In genomic region chr11:76763741-76764122, GRCm38 (mm10) we compare ENCODE assay signal across 8 mouse cellular contexts. TPM values are rescaled to one million over a fixed set of nuclear protein-coding genes. Genes with fewer than 3 reads are reported as not detected.
DNase-seq lines count a peak whose midpoint lies in the region; ATAC-seq and TF ChIP-seq lines count a peak whose summit lies in the region.

No protein-coding gene starts in this region.

- H3K9ac ChIP-seq in CH12.LX (ENCODE audit: insufficient read depth, low read depth) = peak overlapping the region; percentile 31
- no peak overlapping the region for H3K9ac ChIP-seq in liver, embryonic 16.5 days (ENCODE audit: low read depth, low read length)

- no peak for DNase-seq in gastrocnemius, adult 2 months
- no peak for DNase-seq in gastrocnemius, postnatal 36 days
- DNase-seq in CH12.LX (ENCODE audit: extremely low read depth) = no peak
- no peak for DNase-seq in hindbrain, embryonic 10.5 days (ENCODE audit: low spot score)
- no peak for DNase-seq in thymus, postnatal 0 days (ENCODE audit: low spot score)
- no peak for DNase-seq in embryo, embryonic 10 days (ENCODE audit: low spot score)
- DNase-seq in MN1 (ENCODE audit: low spot score) = no peak

- H3K36me3 ChIP-seq in CH12.LX (replicated peaks in 1 of 2; ENCODE audit: control insufficient read depth in 1 of 2, insufficient read depth in 1 of 2, low read length in 1 of 2) = peaks cover 12 to 22% of the 10 kb centered on the region in 2 experiments
- H3K36me3 ChIP-seq in hindbrain, embryonic 10.5 days = peaks cover 27% of the 10 kb centered on the region
- H3K36me3 ChIP-seq in liver, embryonic 16.5 days (ENCODE audit: control insufficient read depth, insufficient read depth) = peaks cover 9% of the 10 kb centered on the region

- TF ChIP-seq EP300 in CH12.LX (IDR thresholded peaks at IDR 0.05; ENCODE audit: low read length) = no peak

- peak overlapping the region; percentile 95; the same call in 1 of the 2 replicates for H3K27ac ChIP-seq in gastrocnemius, adult 2 months
- H3K27ac ChIP-seq in CH12.LX (ENCODE audit: insufficient read depth, low read depth) = no peak overlapping the region
- peak overlapping the region; percentile 92; the same call in 1 of the 2 replicates for H3K27ac ChIP-seq in hindbrain, embryonic 10.5 days
- no peak overlapping the region; the same call in 1 of the 2 replicates for H3K27ac ChIP-seq in liver, embryonic 16.5 days (ENCODE audit: low read length)

- no peaks in the 10 kb centered on the region for H3K9me3 ChIP-seq in CH12.LX (replicated peaks; ENCODE audit: low read length)
- no peaks in the 10 kb centered on the region for H3K9me3 ChIP-seq in hindbrain, embryonic 10.5 days
- no peaks in the 10 kb centered on the region for H3K9me3 ChIP-seq in liver, embryonic 16.5 days (replicated peaks; ENCODE audit: control insufficient read depth, low read length)

- no peak for TF ChIP-seq CTCF in gastrocnemius, adult 2 months (IDR thresholded peaks at IDR 0.05)
- TF ChIP-seq CTCF in CH12.LX (conservative IDR thresholded peaks at IDR 0.05 in 1 of 2, IDR thresholded peaks at IDR 0.05 in 1 of 2; ENCODE audit: low read depth in 2 of 2, low read length in 2 of 2) = no peak

- ATAC-seq in liver, embryonic 16.5 days (ENCODE audit: low read depth) = 0 out of 2 replicates have a peak, but pooled peaks have one; percentile 2

- intact Hi-C loops in gastrocnemius, adult 2 months (cut with DNase I) = loop anchor here (1.0 kb wide), 1 partner anchor 86 kb away; no protein-coding TSS in a partner anchor
- intact Hi-C loops in gastrocnemius, postnatal 36 days (cut with DNase I) = loop anchor here (2.0 kb wide), 1 partner anchor 87 kb away; no protein-coding TSS in a partner anchor

- H3K27me3 ChIP-seq in CH12.LX (replicated peaks) = no peaks in the 10 kb centered on the region
- no peaks in the 10 kb centered on the region for H3K27me3 ChIP-seq in hindbrain, embryonic 10.5 days (ENCODE audit: insufficient read depth, poor library complexity, severe bottlenecking)
- H3K27me3 ChIP-seq in liver, embryonic 16.5 days (ENCODE audit: control insufficient read depth, insufficient read depth, low read depth, low read length) = no peaks in the 10 kb centered on the region

- peak overlapping the region; percentile 99 for H3K4me3 ChIP-seq in gastrocnemius, adult 2 months
- peak overlapping the region in 2 of 3 experiments; percentile 76 to 85 for H3K4me3 ChIP-seq in CH12.LX (replicated peaks in 1 of 3; ENCODE audit: low read depth in 2 of 3, low read length in 2 of 3, poor library complexity in 1 of 3)
- H3K4me3 ChIP-seq in hindbrain, embryonic 10.5 days = peak overlapping the region; percentile 70
- H3K4me3 ChIP-seq in liver, embryonic 16.5 days (ENCODE audit: low read depth, low read length) = peak overlapping the region; percentile 95

- WGBS in hindbrain, embryonic 10.5 days = 12% methylated on average over 4 of the region's 4 CpGs
- 9% methylated on average over 4 of the region's 4 CpGs for WGBS in liver, embryonic 16.5 days (ENCODE audit: insufficient replicate concordance)

- H3K4me2 ChIP-seq in CH12.LX (ENCODE audit: insufficient read depth, low read depth, poor library complexity, severe bottlenecking) = peak overlapping the region; percentile 67; the same call in 1 of the 2 replicates
- H3K4me2 ChIP-seq in liver, embryonic 16.5 days (ENCODE audit: low read depth, low read length) = peak overlapping the region; percentile 79

- H3K79me2 ChIP-seq in CH12.LX (replicated peaks; ENCODE audit: control insufficient read depth, extremely low read depth, insufficient read depth, poor library complexity, severe bottlenecking) = peaks cover 18% of the 10 kb centered on the region

- TF ChIP-seq RAD21 in CH12.LX (IDR thresholded peaks at IDR 0.05; ENCODE audit: low read depth, low read length) = no peak

- peaks cover 4 to 15% of the 10 kb centered on the region in 2 experiments; a peak in 3 of 4 replicates for H3K4me1 ChIP-seq in CH12.LX (ENCODE audit: control insufficient read depth in 1 of 2, insufficient read depth in 2 of 2)
- H3K4me1 ChIP-seq in hindbrain, embryonic 10.5 days (replicated peaks) = peaks cover 8% of the 10 kb centered on the region
- peaks cover 3% of the 10 kb centered on the region for H3K4me1 ChIP-seq in liver, embryonic 16.5 days (ENCODE audit: control insufficient read depth, low read depth, low read length)

- in situ Hi-C loops in CH12.LX (cut with MboI; ENCODE audit: low pct_ligation_motif_present, low pct_unique_long_range_greater_than_20kb, low sequenced_read_pairs) = no loop called here

- dilution Hi-C loops in CH12.LX (cut with MboI; ENCODE audit: extremely low pct_ligation_motif_present, extremely low pct_unique_long_range_greater_than_20kb, low sequenced_read_pairs) = no loop called here

- TF ChIP-seq POLR2A in CH12.LX (IDR thresholded peaks at IDR 0.05; ENCODE audit: low read depth, low read length) = no peak

TF ChIP-seq in CH12.LX, 34 proteins besides CTCF, POLR2A, EP300 and RAD21:
- no peak for TF ChIP-seq MAFK (IDR thresholded peaks at IDR 0.05; ENCODE audit: insufficient replicate concordance, low read length)
- no peak for TF ChIP-seq NRF1 (IDR thresholded peaks at IDR 0.05; ENCODE audit: low read depth, low read length)
- TF ChIP-seq ZMIZ1 (IDR thresholded peaks at IDR 0.05; ENCODE audit: low read depth, low read length) = no peak
- TF ChIP-seq BHLHE40 (IDR thresholded peaks at IDR 0.05; ENCODE audit: low read depth, low read length) = no peak
- TF ChIP-seq TBP (conservative IDR thresholded peaks at IDR 0.05; ENCODE audit: low read depth, low read length) = no peak
- TF ChIP-seq JUN (IDR thresholded peaks at IDR 0.05; ENCODE audit: insufficient read depth, low read depth, low read length) = no peak
- no peak for TF ChIP-seq ELF1 (IDR thresholded peaks at IDR 0.05; ENCODE audit: low read depth, low read length)
- no peak for TF ChIP-seq POLR2AphosphoS2 (IDR thresholded peaks at IDR 0.05; ENCODE audit: low read depth, low read length)
- no peak for TF ChIP-seq ETS1 (conservative IDR thresholded peaks at IDR 0.05; ENCODE audit: low read depth, low read length)
- no peak for TF ChIP-seq CHD2 (IDR thresholded peaks at IDR 0.05; ENCODE audit: low read length)
- no peak for TF ChIP-seq PAX5 (IDR thresholded peaks at IDR 0.05; ENCODE audit: low read length)
- TF ChIP-seq SIN3A (IDR thresholded peaks at IDR 0.05; ENCODE audit: low read length) = no peak
- no peak for TF ChIP-seq ZKSCAN1 (IDR thresholded peaks at IDR 0.05; ENCODE audit: borderline replicate concordance, low read depth, low read length)
- no peak for TF ChIP-seq MYC (IDR thresholded peaks at IDR 0.05; ENCODE audit: low read depth, low read length)
- TF ChIP-seq SMC3 (IDR thresholded peaks at IDR 0.05; ENCODE audit: low read depth, low read length) = no peak
- no peak for TF ChIP-seq KAT2A (IDR thresholded peaks at IDR 0.05; ENCODE audit: insufficient replicate concordance, low read length)
- no peak for TF ChIP-seq RCOR1 (conservative IDR thresholded peaks at IDR 0.05; ENCODE audit: low read depth, low read length)

RNA-seq across cellular contexts. Expression of gene Gosr1, which starts 0.4 kb away (rescaled TPM):
- total RNA-seq in gastrocnemius, adult 2 months (2021) = 10 to 100 TPM; 19.8 to 26.1 TPM
- 10 to 100 TPM; 19.3 to 20.5 TPM for total RNA-seq in gastrocnemius, postnatal 36 days (2021)
- total RNA-seq in CH12.LX (2012; rRNA removed) = 21.2 and 23.8 TPM in 2 replicates
- total RNA-seq in CH12.LX (2014; rRNA removed) = 40.2 and 41.2 TPM in 2 replicates
- 46.6 and 53.9 TPM in 2 replicates for polyA plus RNA-seq in CH12.LX (2012; ENCODE audit: insufficient read length, low read depth)
- polyA plus RNA-seq in hindbrain, embryonic 10.5 days (2016; fragmentation: Nextera tagmentation; extraction: Ambion mirVana) = 23.6 and 29.8 TPM in 2 replicates
- 10.6 and 14.4 TPM in 2 replicates for polyA plus RNA-seq in liver, embryonic 16.5 days (2015; fragmentation: Nextera tagmentation; extraction: Ambion mirVana)
- polyA plus RNA-seq in thymus, postnatal 0 days (2015; fragmentation: Nextera tagmentation; extraction: Ambion mirVana) = 27.5 TPM in 2 replicates

Comparison
In these comparisons a context has a peak if more than half of its experiments do, and no peak if none do; other contexts are left out.
1. H3K27ac ChIP-seq: peak in gastrocnemius, adult 2 months (single experiment) and hindbrain, embryonic 10.5 days (single experiment); none in CH12.LX (single experiment) and liver, embryonic 16.5 days (single experiment).
2. Peak in every context shown above with its lines, with median percentiles within 50 percentile points of each other: H3K4me3 ChIP-seq.